ENCODE assay signal across 10 mouse cellular contexts in the genomic region with DNA sequence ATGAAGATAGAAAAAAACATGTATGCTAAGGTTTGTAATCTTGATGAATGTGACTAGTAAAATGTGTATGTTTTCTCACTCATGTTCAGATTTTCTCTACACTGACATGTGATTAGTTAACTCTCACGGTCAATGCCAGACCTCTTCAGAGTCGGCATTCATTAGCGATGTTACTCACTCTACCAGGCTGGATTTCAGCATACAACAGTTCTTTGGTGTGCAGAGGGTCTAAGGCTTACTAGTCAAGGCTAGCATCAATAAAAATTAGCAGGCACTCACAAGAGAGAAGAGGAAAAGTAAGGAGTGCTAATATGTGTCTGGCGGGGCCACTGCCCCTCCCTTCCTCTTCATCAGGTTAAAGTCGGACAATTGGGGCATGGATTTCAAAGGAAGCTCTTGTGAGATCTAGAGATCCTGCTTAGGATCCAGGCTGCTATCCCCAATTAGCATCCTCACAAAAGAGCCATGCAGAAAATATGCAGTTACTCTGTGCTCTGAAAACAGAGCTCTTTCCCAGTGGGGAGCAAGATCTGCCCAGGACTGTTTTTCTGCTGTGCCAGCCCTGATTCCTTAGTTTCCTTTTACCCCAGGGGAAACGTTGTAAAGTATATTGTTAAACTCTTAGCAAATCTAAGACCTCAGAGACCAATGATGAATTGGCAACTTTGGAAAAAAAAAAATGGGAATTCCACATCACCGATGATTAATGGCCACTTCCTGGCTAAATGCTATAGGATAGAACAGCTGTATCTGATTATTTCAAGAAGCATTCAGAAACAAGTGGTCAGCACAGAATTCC. TPM values are rescaled to one million over a fixed set of nuclear protein-coding genes. Genes with fewer than 3 reads are reported as not detected.
DNase-seq lines count a peak whose midpoint lies in the region; ATAC-seq lines count a peak whose summit lies in the region.
"Had no signal": no experiment of that assay in that cellular context is flagged by ENCODE, and none has a peak within 500 bp of the region (broad histone marks: within the 10 kb centered on the region; RNA-seq: fewer than 3 reads in every experiment).

No protein-coding gene starts in this region.

- no peak overlapping the region for H3K4me2 ChIP-seq in heart, embryonic 16.5 days (ENCODE audit: low read depth, low read length)
- H3K4me2 ChIP-seq in heart, embryonic 11.5 days = no peak overlapping the region
- H3K4me2 ChIP-seq in midbrain, embryonic 14.5 days (ENCODE audit: low read length) = peak overlapping the region; percentile 7; the same call in 1 of the 2 replicates

- H3K27me3 ChIP-seq in heart, embryonic 16.5 days (ENCODE audit: control insufficient read depth, insufficient read depth, low read length) = no peaks in the 10 kb centered on the region
- no peaks in the 10 kb centered on the region for H3K27me3 ChIP-seq in heart, embryonic 11.5 days (ENCODE audit: control insufficient read depth, insufficient read depth, low read length)
- H3K27me3 ChIP-seq in hindbrain, embryonic 10.5 days (ENCODE audit: insufficient read depth, poor library complexity, severe bottlenecking) = no peaks in the 10 kb centered on the region
- no peaks in the 10 kb centered on the region for H3K27me3 ChIP-seq in midbrain, embryonic 14.5 days (ENCODE audit: control insufficient read depth, insufficient read depth, low read length)
- H3K27me3 ChIP-seq: intestine, embryonic 15.5 days had no signal

- no peak overlapping the region for H3K9ac ChIP-seq in heart, embryonic 16.5 days (ENCODE audit: low read length)
- no peak overlapping the region for H3K9ac ChIP-seq in heart, embryonic 11.5 days (ENCODE audit: low read depth, low read length)
- H3K9ac ChIP-seq in midbrain, embryonic 14.5 days (replicated peaks; ENCODE audit: low read length) = no peak overlapping the region
- H3K9ac ChIP-seq: intestine, embryonic 15.5 days; liver, embryonic 14.5 days had no signal

- ATAC-seq in heart, embryonic 16.5 days (replicated peaks; ENCODE audit: extremely low read depth, insufficient read depth, low FRiP score) = no peak
- no peak for ATAC-seq in heart, embryonic 11.5 days (replicated peaks; ENCODE audit: insufficient number of reproducible peaks, low FRiP score, low TSS enrichment)
- ATAC-seq in midbrain, embryonic 14.5 days (ENCODE audit: low FRiP score, low TSS enrichment) = peak; percentile 14; the same call in 1 of the 2 replicates
- ATAC-seq in erythroid progenitor cell, adult 5-6 weeks (replicated peaks; ENCODE audit: low FRiP score, poor library complexity, severe bottlenecking) = no peak

- H3K36me3 ChIP-seq in heart, embryonic 16.5 days (ENCODE audit: control insufficient read depth, insufficient read depth) = peaks cover 31% of the 10 kb centered on the region
- H3K36me3 ChIP-seq in heart, embryonic 11.5 days (ENCODE audit: control insufficient read depth, insufficient read depth, low read length) = peaks cover 4% of the 10 kb centered on the region; the same call in 1 of the 2 replicates
- peaks cover 11% of the 10 kb centered on the region; the same call in 1 of the 2 replicates for H3K36me3 ChIP-seq in hindbrain, embryonic 10.5 days
- H3K36me3 ChIP-seq in midbrain, embryonic 14.5 days (ENCODE audit: control insufficient read depth, insufficient read depth, low read length) = 0 out of 2 replicates have a peak, but pooled peaks cover 5% of the 10 kb centered on the region
- H3K36me3 ChIP-seq: intestine, embryonic 15.5 days had no signal

- WGBS in heart, embryonic 16.5 days = 46% methylated on average over 7 of the region's 7 CpGs
- WGBS in heart, embryonic 11.5 days (ENCODE audit: insufficient replicate concordance) = 42% methylated on average over 7 of the region's 7 CpGs
- WGBS in hindbrain, embryonic 10.5 days = 28% methylated on average over 7 of the region's 7 CpGs
- 9% methylated on average over 7 of the region's 7 CpGs for WGBS in midbrain, embryonic 14.5 days

- H3K9me3 ChIP-seq in heart, embryonic 16.5 days (replicated peaks; ENCODE audit: control insufficient read depth, low read length) = no peaks in the 10 kb centered on the region
- H3K9me3 ChIP-seq in heart, embryonic 11.5 days (replicated peaks; ENCODE audit: control insufficient read depth, low read length) = no peaks in the 10 kb centered on the region
- H3K9me3 ChIP-seq in hindbrain, embryonic 10.5 days = no peaks in the 10 kb centered on the region
- no peaks in the 10 kb centered on the region for H3K9me3 ChIP-seq in midbrain, embryonic 14.5 days (ENCODE audit: control insufficient read depth, low read length)
- H3K9me3 ChIP-seq: intestine, embryonic 15.5 days had no signal

- peak overlapping the region; percentile 32 for H3K27ac ChIP-seq in heart, embryonic 16.5 days (ENCODE audit: low read length)
- H3K27ac ChIP-seq in heart, embryonic 11.5 days (ENCODE audit: low read depth, low read length) = no peak overlapping the region
- H3K27ac ChIP-seq in hindbrain, embryonic 10.5 days = peak overlapping the region; percentile 59; the same call in 1 of the 2 replicates
- H3K27ac ChIP-seq in midbrain, embryonic 14.5 days (replicated peaks; ENCODE audit: low read depth, low read length) = no peak overlapping the region
- H3K27ac ChIP-seq: liver, embryonic 14.5 days had no signal

- DNase-seq in embryo, embryonic 10 days (ENCODE audit: low spot score) = peak; percentile 62
- DNase-seq in hindbrain, embryonic 10.5 days (ENCODE audit: low spot score) = no peak
- DNase-seq in midbrain, embryonic 14.5 days = peak; percentile 42
- DNase-seq in adrenal gland, postnatal 14 days = no peak
- DNase-seq in kidney, postnatal 14 days = no peak

- H3K4me3 ChIP-seq in heart, embryonic 16.5 days (ENCODE audit: low read length) = no peak overlapping the region
- no peak overlapping the region for H3K4me3 ChIP-seq in heart, embryonic 11.5 days (ENCODE audit: low read depth, low read length)
- peak overlapping the region; percentile 16; the same call in 1 of the 2 replicates for H3K4me3 ChIP-seq in hindbrain, embryonic 10.5 days
- no peak overlapping the region for H3K4me3 ChIP-seq in midbrain, embryonic 14.5 days (replicated peaks; ENCODE audit: low read depth, low read length)
- H3K4me3 ChIP-seq: intestine, embryonic 15.5 days had no signal

- H3K4me1 ChIP-seq in heart, embryonic 16.5 days (ENCODE audit: control insufficient read depth, insufficient read depth, low read length) = peaks cover 7% of the 10 kb centered on the region
- H3K4me1 ChIP-seq in heart, embryonic 11.5 days (ENCODE audit: control insufficient read depth, insufficient read depth, low read length) = peaks cover 11% of the 10 kb centered on the region
- H3K4me1 ChIP-seq in hindbrain, embryonic 10.5 days (replicated peaks) = peaks cover 22% of the 10 kb centered on the region
- H3K4me1 ChIP-seq in midbrain, embryonic 14.5 days (ENCODE audit: control insufficient read depth, insufficient read depth, low read length) = peaks cover 18% of the 10 kb centered on the region

RNA-seq across cellular contexts. Expression of a gene that starts 15.8 kb away (rescaled TPM):
- 94.8 and 97.3 TPM in 2 replicates for polyA plus RNA-seq in heart, embryonic 16.5 days (2015; fragmentation: Nextera tagmentation; extraction: Ambion mirVana)
- polyA plus RNA-seq in heart, embryonic 11.5 days (2014; fragmentation: Nextera tagmentation; extraction: Ambion mirVana) = 60.9 and 76.0 TPM in 2 replicates
- 33.1 and 55.1 TPM in 2 replicates for polyA plus RNA-seq in hindbrain, embryonic 10.5 days (2016; fragmentation: Nextera tagmentation; extraction: Ambion mirVana)
- 30.1 and 43.6 TPM in 2 replicates for polyA plus RNA-seq in midbrain, embryonic 14.5 days (2014; fragmentation: Nextera tagmentation; extraction: Ambion mirVana)
- 122 and 150 TPM in 2 replicates for total RNA-seq in erythroid progenitor cell, adult 5-6 weeks (2015; ENCODE audit: low replicate concordance)
- 75.3 and 92.5 TPM in 2 replicates for total RNA-seq in erythroid progenitor cell, adult 5-6 weeks (2017; ENCODE audit: low replicate concordance)
- total RNA-seq in adrenal gland, postnatal 14 days (2021) = 25.7 and 27.2 TPM in 2 replicates

Comparison
In these comparisons a context has a peak if more than half of its experiments do, and no peak if none do; other contexts are left out.
1. H3K27ac ChIP-seq: peak in heart, embryonic 16.5 days (single experiment) and hindbrain, embryonic 10.5 days (single experiment); none in heart, embryonic 11.5 days (single experiment) and midbrain, embryonic 14.5 days (single experiment).
2. DNase-seq: peak in embryo, embryonic 10 days (single experiment) and midbrain, embryonic 14.5 days (single experiment); none in hindbrain, embryonic 10.5 days (single experiment), adrenal gland, postnatal 14 days (single experiment) and kidney, postnatal 14 days (single experiment).